Mouse (Mus musculus): ENCODE results near the gene Lipe. TPM values are rescaled to one million over a fixed set of nuclear protein-coding genes. Genes with fewer than 3 reads are reported as not detected.

The Lipe gene
- total RNA-seq, 2 experiments from 2014 or later: 4.5 to 7.1 TPM

GRCm38 (mm10) chr7:25369058-25369749 lies 29.3 kb downstream of the Lipe start, which contains the start of gene Cnfn:
Gene Cnfn (minus strand): TSS chr7:25369724.
- ATAC-seq (replicated peaks; ENCODE audit: low FRiP score, low TSS enrichment, poor library complexity, severe bottlenecking): no peak

GRCm38 (mm10) chr7:25368333-25368732 lies 30.2 kb downstream of the Lipe start:
- no peak for ATAC-seq (replicated peaks; ENCODE audit: low FRiP score, low TSS enrichment, poor library complexity, severe bottlenecking)

- peak; percentile 27; the same call in 1 of the 2 replicates for ATAC-seq (replicated peaks; ENCODE audit: low FRiP score, low TSS enrichment, poor library complexity, severe bottlenecking)
These were observed 30.7 kb downstream of the Lipe start for GRCm38 (mm10) chr7:25367632-25368293.

GRCm38 (mm10) chr7:25365937-25366625 lies 32.4 kb downstream of the Lipe start:
- no peak for ATAC-seq (replicated peaks; ENCODE audit: low FRiP score, low TSS enrichment, poor library complexity, severe bottlenecking)

- no peak for ATAC-seq (replicated peaks; ENCODE audit: low FRiP score, low TSS enrichment, poor library complexity, severe bottlenecking)
These were observed 34.9 kb downstream of the Lipe start for GRCm38 (mm10) chr7:25363632-25364031.

GRCm38 (mm10) chr7:25363151-25363550 lies 35.4 kb downstream of the Lipe start:
- ATAC-seq (replicated peaks; ENCODE audit: low FRiP score, low TSS enrichment, poor library complexity, severe bottlenecking): no peak

GRCm38 (mm10) chr7:25358721-25359206 lies 39.7 kb downstream of the Lipe start:
- ATAC-seq (replicated peaks; ENCODE audit: low FRiP score, low TSS enrichment, poor library complexity, severe bottlenecking): no peak

- no peak for ATAC-seq (replicated peaks; ENCODE audit: low FRiP score, low TSS enrichment, poor library complexity, severe bottlenecking)
These were observed 49.6 kb downstream of the Lipe start for GRCm38 (mm10) chr7:25348861-25349260.

- 0 out of 2 replicates have a peak, but pooled peaks have one; percentile 14 for ATAC-seq (replicated peaks; ENCODE audit: low FRiP score, low TSS enrichment, poor library complexity, severe bottlenecking)
These were observed 57.3 kb downstream of the Lipe start for GRCm38 (mm10) chr7:25341000-25341784.

GRCm38 (mm10) chr7:25339329-25339728 lies 59.2 kb downstream of the Lipe start:
- ATAC-seq (replicated peaks; ENCODE audit: low FRiP score, low TSS enrichment, poor library complexity, severe bottlenecking): no peak

GRCm38 (mm10) chr7:25334472-25334871 lies 64.0 kb downstream of the Lipe start:
- no peak for ATAC-seq (replicated peaks; ENCODE audit: low FRiP score, low TSS enrichment, poor library complexity, severe bottlenecking)

- peak; percentile 72 for ATAC-seq (replicated peaks; ENCODE audit: low FRiP score, low TSS enrichment, poor library complexity, severe bottlenecking)
These were observed 64.8 kb downstream of the Lipe start for GRCm38 (mm10) chr7:25333596-25334307.

Other genes with a start within 250 kb of the Lipe start
- 0.40 and 0.57 TPM in 2 replicates for gene Pou2f2, start 219.0 kb downstream of the Lipe start, total RNA-seq (2014; fragmentation: Nextera tagmentation)
- gene Pou2f2, start 219.0 kb downstream of the Lipe start, total RNA-seq (2017): 0.91 TPM in 1 of 2 replicates, not detected in the other
- gene Dedd2, start 178.1 kb downstream of the Lipe start, total RNA-seq (2014; fragmentation: Nextera tagmentation): 16.0 and 24.9 TPM in 2 replicates
- gene Dedd2, start 178.1 kb downstream of the Lipe start, total RNA-seq (2017): 13.5 and 15.2 TPM in 2 replicates
- 18.8 and 20.3 TPM in 2 replicates for gene Zfp526, start 177.3 kb downstream of the Lipe start, total RNA-seq (2014; fragmentation: Nextera tagmentation)
- gene Zfp526, start 177.3 kb downstream of the Lipe start, total RNA-seq (2017): 10.1 and 12.5 TPM in 2 replicates
- 97.9 and 123 TPM in 2 replicates for gene Gsk3a, start 160.9 kb downstream of the Lipe start, total RNA-seq (2014; fragmentation: Nextera tagmentation)
- 49.1 and 74.7 TPM in 2 replicates for gene Gsk3a, start 160.9 kb downstream of the Lipe start, total RNA-seq (2017)
- gene Erf, start 147.9 kb downstream of the Lipe start, total RNA-seq (2014; fragmentation: Nextera tagmentation): 8.7 and 18.9 TPM in 2 replicates
- 6.2 and 8.6 TPM in 2 replicates for gene Erf, start 147.9 kb downstream of the Lipe start, total RNA-seq (2017)
- 125 and 134 TPM in 2 replicates for gene Cic, start 131.0 kb downstream of the Lipe start, total RNA-seq (2014; fragmentation: Nextera tagmentation)
- 20.5 and 40.0 TPM in 2 replicates for gene Cic, start 131.0 kb downstream of the Lipe start, total RNA-seq (2017)
- gene Pafah1b3, start 100.7 kb downstream of the Lipe start, total RNA-seq (2014; fragmentation: Nextera tagmentation): 22.0 and 23.2 TPM in 2 replicates
- gene Pafah1b3, start 100.7 kb downstream of the Lipe start, total RNA-seq (2017): 12.8 and 26.3 TPM in 2 replicates
- not detected in 2 replicates for gene Prr19, start 97.3 kb downstream of the Lipe start, total RNA-seq (2014; fragmentation: Nextera tagmentation)
- not detected in 2 replicates for gene Prr19, start 97.3 kb downstream of the Lipe start, total RNA-seq (2017)
- gene Tmem145, start 92.6 kb downstream of the Lipe start, total RNA-seq (2014; fragmentation: Nextera tagmentation): not detected in 2 replicates
- gene Tmem145, start 92.6 kb downstream of the Lipe start, total RNA-seq (2017): not detected in 2 replicates
- gene Megf8, start 81.5 kb downstream of the Lipe start, total RNA-seq (2014; fragmentation: Nextera tagmentation): 2.5 and 2.6 TPM in 2 replicates
- gene Megf8, start 81.5 kb downstream of the Lipe start, total RNA-seq (2017): 2.4 and 2.7 TPM in 2 replicates
- gene Cnfn, start 29.0 kb downstream of the Lipe start, total RNA-seq (2014; fragmentation: Nextera tagmentation): not detected in 2 replicates
- gene Cnfn, start 29.0 kb downstream of the Lipe start, total RNA-seq (2017): not detected in 2 replicates
- gene Cxcl17, start 14.2 kb upstream of the Lipe start, total RNA-seq (2014; fragmentation: Nextera tagmentation): not detected in 2 replicates
- gene Cxcl17, start 14.2 kb upstream of the Lipe start, total RNA-seq (2017): not detected in 2 replicates
- gene Ceacam1, start 78.9 kb upstream of the Lipe start, total RNA-seq (2014; fragmentation: Nextera tagmentation): 6.6 and 6.8 TPM in 2 replicates
- 1.3 and 6.4 TPM in 2 replicates for gene Ceacam1, start 78.9 kb upstream of the Lipe start, total RNA-seq (2017)
- not detected in 2 replicates for gene Ceacam2, start 141.1 kb upstream of the Lipe start, total RNA-seq (2014; fragmentation: Nextera tagmentation)
- gene Ceacam2, start 141.1 kb upstream of the Lipe start, total RNA-seq (2017): not detected in 2 replicates
- gene Erich4, start 217.2 kb upstream of the Lipe start, total RNA-seq (2014; fragmentation: Nextera tagmentation): not detected in 2 replicates
- gene Erich4, start 217.2 kb upstream of the Lipe start, total RNA-seq (2017): not detected in 2 replicates
- gene Dmac2, start 220.7 kb upstream of the Lipe start, total RNA-seq (2014; fragmentation: Nextera tagmentation): 22.5 and 24.2 TPM in 2 replicates
- 30.4 and 35.9 TPM in 2 replicates for gene Dmac2, start 220.7 kb upstream of the Lipe start, total RNA-seq (2017)
- 8.2 TPM in 1 of 2 replicates, not detected in the other for gene B3gnt8, start 227.9 kb upstream of the Lipe start, total RNA-seq (2014; fragmentation: Nextera tagmentation)
- 0.19 and 0.46 TPM in 2 replicates for gene B3gnt8, start 227.9 kb upstream of the Lipe start, total RNA-seq (2017)